Mouse (Mus musculus) brain, embryonic 18.5 days (tissue): ENCODE results near the gene Gm8159.
"Not testable (repeated sequence)": the region's sequence is repeated elsewhere in the genome, so short reads cannot be mapped to it uniquely, and the experiment has no call there.

ENCODE experiments used
- DNase-seq: peaks from one replicate; pipeline ENCODE4 v3.0.0-alpha.2; 2012; ENCODE audit warnings: low read depth, low spot score

Gm8159 gene

DNA sequence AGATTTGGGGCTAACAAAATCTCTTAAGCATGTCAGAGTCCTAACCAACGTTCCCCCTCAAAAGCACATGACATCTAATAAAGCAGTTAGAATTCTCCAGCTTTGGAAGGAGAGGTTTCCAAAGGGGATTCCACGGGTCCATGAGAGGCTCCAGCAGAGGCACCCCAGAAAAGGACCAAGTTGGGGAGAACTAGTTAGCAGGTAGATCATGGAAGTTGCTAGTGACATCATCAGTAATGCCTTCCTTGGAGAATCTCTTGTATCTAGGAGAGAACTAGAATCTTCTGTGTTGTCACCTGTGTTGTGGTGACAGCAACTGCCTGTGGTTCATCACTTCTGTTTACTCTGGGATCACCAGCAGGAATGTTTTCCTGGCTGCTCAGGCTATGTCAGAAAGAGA lies at the start of gene Gm8159:
Gene Gm8159 (plus strand): TSS at position 301 of the 400 bp plus-strand sequence.
- not testable (repeated sequence) for DNase-seq

DNA sequence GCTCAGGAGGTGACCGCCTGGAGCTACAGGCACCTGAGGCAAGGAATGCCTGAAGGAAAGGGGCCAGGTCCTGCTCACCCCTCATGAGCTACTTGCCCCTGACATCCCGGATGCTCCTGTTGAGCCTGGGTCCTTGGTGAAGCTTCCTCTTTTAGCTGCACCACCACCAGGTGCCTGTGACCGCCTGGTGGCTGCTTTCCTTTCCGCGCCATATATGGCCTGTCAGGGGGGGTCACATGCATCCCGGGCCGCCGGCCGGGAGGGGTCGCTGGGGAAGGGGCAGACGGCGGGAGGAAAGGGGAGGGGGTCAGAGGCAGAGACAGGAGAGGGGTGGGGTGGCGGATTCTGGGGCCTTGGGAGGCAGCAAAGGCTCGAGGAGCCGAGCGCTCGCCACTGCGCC lies 17.2 kb downstream of the Gm8159 start:
- not testable (repeated sequence) for DNase-seq

DNA sequence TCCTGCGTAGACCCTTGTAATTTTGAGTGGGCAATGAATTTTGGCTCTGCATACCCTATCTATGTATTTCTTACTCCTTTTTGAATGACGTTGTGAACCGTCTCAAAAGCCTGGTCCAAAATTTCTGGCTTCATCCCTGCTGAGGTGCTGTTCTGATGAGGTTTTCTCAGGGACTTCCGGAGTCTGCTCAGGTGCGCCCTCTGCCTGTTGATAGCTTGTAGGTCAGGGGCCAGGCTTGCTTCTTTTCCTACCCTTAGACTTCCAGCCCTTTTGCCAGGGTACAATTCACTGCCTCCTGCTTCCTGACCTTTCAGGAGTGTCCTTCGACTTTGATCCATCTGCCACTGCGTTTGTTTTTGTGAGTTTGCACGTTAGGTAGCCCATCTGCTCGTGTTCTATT lies 18.2 kb downstream of the Gm8159 start:
- DNase-seq = not testable (repeated sequence)

- not testable (repeated sequence) for DNase-seq
Measured at GRCm38 (mm10) chr14:4663892-4664291, 31.7 kb downstream of the Gm8159 start, which contains the start of gene Gm3239. Gene Gm3239, plus strand, starts transcription at chr14:4664192.
